Mouse (Mus musculus): ENCODE results near the gene Acap2.

Gene Acap2

DNA sequence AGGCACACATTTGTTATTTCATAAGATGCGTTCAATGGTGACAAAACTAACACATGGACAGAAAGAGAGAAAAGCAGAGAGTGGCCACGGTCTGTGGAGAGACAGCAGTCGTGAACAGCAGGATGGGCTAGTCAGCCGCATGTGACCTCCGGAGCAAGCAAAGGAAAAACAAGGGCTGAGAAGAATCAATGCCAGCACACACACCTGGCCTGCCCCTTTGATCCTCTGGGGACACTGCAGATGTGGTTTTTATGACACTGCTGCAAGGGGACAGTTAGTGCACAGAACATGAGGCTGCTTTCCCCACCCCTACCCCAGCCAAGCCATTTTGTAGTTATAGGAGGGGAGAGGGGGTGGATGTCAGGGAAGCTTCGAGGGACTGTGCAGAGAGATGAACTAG lies 152.9 kb downstream of the Acap2 start:
- DNase-seq (ENCODE audit: low spot score in 2 of 2) = no peak

DNA sequence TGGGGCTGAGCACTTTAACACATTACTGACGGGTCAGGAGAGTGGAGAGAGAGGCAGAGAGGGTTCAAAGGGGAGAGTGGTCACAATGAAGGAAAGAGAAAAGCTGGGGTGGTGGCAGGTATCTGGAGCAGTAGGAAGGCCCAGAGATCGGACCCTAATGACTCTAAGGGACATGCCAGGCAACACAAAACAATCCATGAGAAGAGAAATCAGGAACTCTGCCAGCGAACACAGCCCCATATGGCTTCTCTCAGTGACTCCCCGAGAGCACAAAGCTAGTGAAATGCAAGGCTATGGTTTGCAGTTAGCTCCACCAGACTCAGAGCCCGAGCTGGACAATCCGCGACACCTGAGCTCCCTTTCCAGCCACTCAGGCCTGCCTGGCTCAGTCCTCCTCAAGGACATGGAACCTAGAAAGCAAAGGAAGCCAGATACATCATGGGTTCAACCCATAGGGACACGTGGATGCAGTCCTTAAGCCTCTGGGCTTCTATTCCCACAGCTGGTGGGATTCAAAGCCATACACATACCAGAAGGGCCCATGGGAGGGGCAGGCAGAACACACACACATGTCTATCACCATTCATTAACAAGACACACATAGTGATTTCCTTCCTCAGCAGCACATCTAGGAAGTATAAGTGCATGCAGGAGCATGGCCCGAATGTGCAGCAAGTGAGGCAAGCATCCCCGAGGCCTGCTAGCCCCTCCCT lies 153.7 kb downstream of the Acap2 start:
- DNase-seq (ENCODE audit: low spot score in 2 of 2) = no peak

DNA sequence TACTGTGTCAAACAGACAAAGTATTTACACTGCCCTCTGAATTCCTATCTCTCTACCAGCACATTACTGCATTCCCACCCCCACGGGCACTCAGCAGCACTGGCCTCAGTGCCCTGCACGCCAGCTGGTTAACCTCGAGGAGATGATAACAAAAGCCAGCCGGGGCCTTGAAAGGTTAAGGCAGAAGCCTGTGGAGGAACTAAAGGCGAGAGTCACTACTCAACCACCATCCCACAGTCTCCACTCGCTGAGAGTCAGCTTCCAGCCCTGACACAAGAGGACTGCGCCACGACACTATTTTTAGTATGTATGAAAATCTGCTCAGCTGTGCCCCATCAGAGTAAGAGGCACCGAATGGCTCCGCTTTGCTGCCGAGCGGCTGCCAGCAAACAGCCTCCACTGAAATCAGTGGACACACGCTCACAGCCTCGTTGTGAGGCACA lies 154.8 kb downstream of the Acap2 start:
- no peak for DNase-seq (ENCODE audit: low spot score in 2 of 2)

DNA sequence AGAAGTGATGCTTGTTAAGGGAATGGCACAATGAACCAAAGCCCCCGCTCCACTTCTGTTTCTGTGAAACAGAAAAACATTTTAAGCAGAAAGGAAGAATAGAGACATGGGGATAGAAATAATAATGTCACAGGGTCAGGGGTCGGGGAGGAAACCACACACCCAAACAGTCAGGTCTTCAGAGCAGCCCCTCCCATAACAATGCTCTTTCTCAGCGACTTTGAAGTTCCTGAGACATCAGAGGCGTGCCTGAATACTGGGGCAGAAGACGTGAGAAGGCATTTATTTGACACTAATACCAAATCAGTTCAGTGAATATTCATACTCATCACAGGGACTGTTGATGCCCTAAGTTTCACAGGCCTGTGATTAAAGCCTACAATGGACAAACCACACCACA lies 155.8 kb downstream of the Acap2 start:
- DNase-seq (ENCODE audit: low spot score in 2 of 2) = no peak

DNA sequence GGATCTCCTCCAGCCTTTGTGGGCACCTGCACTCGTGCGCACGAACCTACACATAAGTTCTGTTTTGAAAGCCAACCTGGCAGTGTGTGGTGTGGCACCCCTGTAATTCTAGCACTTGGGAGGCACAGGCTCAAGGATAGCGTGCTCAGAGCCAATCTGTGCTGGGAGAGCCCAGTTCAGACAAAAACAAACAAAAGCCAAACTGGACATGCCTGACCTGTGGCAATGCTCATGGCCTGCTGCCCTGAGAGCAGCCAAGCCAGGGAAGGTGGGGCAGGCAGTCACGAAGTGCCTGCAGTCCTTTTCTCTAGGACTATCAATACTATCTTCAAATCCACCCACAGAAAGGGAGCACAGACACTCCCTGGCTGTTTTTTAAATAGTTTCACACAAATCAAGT lies 157.9 kb downstream of the Acap2 start:
- no peak for DNase-seq (ENCODE audit: low spot score in 2 of 2)
